Mouse (Mus musculus): ENCODE results near the gene Mmrn2. TPM values are rescaled to one million over a fixed set of nuclear protein-coding genes. Genes with fewer than 3 reads are reported as not detected.

Gene Mmrn2
- 14.8 and 15.6 TPM in 2 replicates for polyA plus RNA-seq (2015; fragmentation: Nextera tagmentation; extraction: Ambion mirVana)

GRCm38 (mm10) chr14:34375415-34375904 lies at the start of gene Mmrn2:
Gene Mmrn2 (plus strand): TSS chr14:34375465.
- Histone ChIP-seq H3K4me1 (replicated peaks; ENCODE audit: control insufficient read depth, insufficient read depth, low read length) (peaks cover 24% of the 10 kb centered on the region), H3K27me3 (ENCODE audit: control insufficient read depth, insufficient read depth, low read depth, low read length) (no peaks in the 10 kb centered on the region), H3K4me2 (ENCODE audit: low read depth, low read length) (peak within 1 kb of the TSS; percentile 49), H3K36me3 (ENCODE audit: control insufficient read depth, insufficient read depth, low read length) (no peaks in the 10 kb centered on the region), H3K9me3 (ENCODE audit: control insufficient read depth, low read length) (no peaks in the 10 kb centered on the region), H3K4me3 (ENCODE audit: low read length) (peak within 1 kb of the TSS; percentile 40), H3K9ac (ENCODE audit: low read length) (peak within 1 kb of the TSS; percentile 50), H3K27ac (ENCODE audit: low read length) (0 out of 2 replicates have a peak within 1 kb of the TSS, but pooled peaks have one; percentile 43)
- 67% methylated on average over 13 of the region's 13 CpGs for WGBS
- ATAC-seq (ENCODE audit: low read depth) = no peak

GRCm38 (mm10) chr14:34326606-34327005 lies 48.7 kb upstream of the Mmrn2 start:
- Histone ChIP-seq H3K36me3 (ENCODE audit: control insufficient read depth, insufficient read depth, low read length) (peaks cover 28% of the 10 kb centered on the region), H3K9me3 (ENCODE audit: control insufficient read depth, low read length) (no peaks in the 10 kb centered on the region), H3K4me3 (ENCODE audit: low read length) (no peak overlapping the region), H3K4me1 (replicated peaks; ENCODE audit: control insufficient read depth, insufficient read depth, low read length) (no peaks in the 10 kb centered on the region), H3K27me3 (ENCODE audit: control insufficient read depth, insufficient read depth, low read depth, low read length) (no peaks in the 10 kb centered on the region), H3K4me2 (ENCODE audit: low read depth, low read length) (no peak overlapping the region), H3K9ac (ENCODE audit: low read length) (no peak overlapping the region), H3K27ac (ENCODE audit: low read length) (no peak overlapping the region)
- no peak for ATAC-seq (ENCODE audit: low read depth)
- WGBS = 82% methylated on average over 3 of the region's 3 CpGs

GRCm38 (mm10) chr14:34327618-34328017 lies 47.6 kb upstream of the Mmrn2 start:
- H3K4me2 ChIP-seq (ENCODE audit: low read depth, low read length) = no peak overlapping the region
- no peak overlapping the region for H3K9ac ChIP-seq (ENCODE audit: low read length)
- WGBS = 80% methylated on average over 1 of the region's 1 CpGs
- no peaks in the 10 kb centered on the region for H3K4me1 ChIP-seq (replicated peaks; ENCODE audit: control insufficient read depth, insufficient read depth, low read length)
- H3K9me3 ChIP-seq (ENCODE audit: control insufficient read depth, low read length) = no peaks in the 10 kb centered on the region
- no peak overlapping the region for H3K4me3 ChIP-seq (ENCODE audit: low read length)
- H3K27ac ChIP-seq (ENCODE audit: low read length) = no peak overlapping the region
- no peaks in the 10 kb centered on the region for H3K27me3 ChIP-seq (ENCODE audit: control insufficient read depth, insufficient read depth, low read depth, low read length)
- no peak for ATAC-seq (ENCODE audit: low read depth)
- H3K36me3 ChIP-seq (ENCODE audit: control insufficient read depth, insufficient read depth, low read length) = peaks cover 28% of the 10 kb centered on the region

GRCm38 (mm10) chr14:34330657-34331158 lies 44.6 kb upstream of the Mmrn2 start:
- no peak overlapping the region for H3K4me3 ChIP-seq (ENCODE audit: low read length)
- H3K9me3 ChIP-seq (ENCODE audit: control insufficient read depth, low read length) = no peaks in the 10 kb centered on the region
- ATAC-seq (ENCODE audit: low read depth) = no peak
- no peak overlapping the region for H3K27ac ChIP-seq (ENCODE audit: low read length)
- WGBS = 84% methylated on average over 9 of the region's 9 CpGs
- no peak overlapping the region for H3K4me2 ChIP-seq (ENCODE audit: low read depth, low read length)
- H3K36me3 ChIP-seq (ENCODE audit: control insufficient read depth, insufficient read depth, low read length) = peaks cover 27% of the 10 kb centered on the region
- no peaks in the 10 kb centered on the region for H3K27me3 ChIP-seq (ENCODE audit: control insufficient read depth, insufficient read depth, low read depth, low read length)
- H3K9ac ChIP-seq (ENCODE audit: low read length) = no peak overlapping the region
- no peaks in the 10 kb centered on the region for H3K4me1 ChIP-seq (replicated peaks; ENCODE audit: control insufficient read depth, insufficient read depth, low read length)

GRCm38 (mm10) chr14:34331886-34332285 lies 43.4 kb upstream of the Mmrn2 start:
- no peak overlapping the region for H3K4me3 ChIP-seq (ENCODE audit: low read length)

GRCm38 (mm10) chr14:34332476-34332875 lies 42.8 kb upstream of the Mmrn2 start:
- Histone ChIP-seq H3K36me3 (ENCODE audit: control insufficient read depth, insufficient read depth, low read length) (peaks cover 39% of the 10 kb centered on the region), H3K9me3 (ENCODE audit: control insufficient read depth, low read length) (no peaks in the 10 kb centered on the region), H3K4me2 (ENCODE audit: low read depth, low read length) (no peak overlapping the region), H3K27ac (ENCODE audit: low read length) (no peak overlapping the region), H3K27me3 (ENCODE audit: control insufficient read depth, insufficient read depth, low read depth, low read length) (no peaks in the 10 kb centered on the region), H3K4me3 (ENCODE audit: low read length) (no peak overlapping the region), H3K4me1 (replicated peaks; ENCODE audit: control insufficient read depth, insufficient read depth, low read length) (no peaks in the 10 kb centered on the region), H3K9ac (ENCODE audit: low read length) (no peak overlapping the region)
- 89% methylated on average over 5 of the region's 5 CpGs for WGBS
- no peak for ATAC-seq (ENCODE audit: low read depth)

More at GRCm38 (mm10) chr14:34331886-34332285, 43.4 kb upstream of the Mmrn2 start:
- H3K4me1 ChIP-seq (replicated peaks; ENCODE audit: control insufficient read depth, insufficient read depth, low read length) = no peaks in the 10 kb centered on the region
- no peaks in the 10 kb centered on the region for H3K27me3 ChIP-seq (ENCODE audit: control insufficient read depth, insufficient read depth, low read depth, low read length)
- no peak for ATAC-seq (ENCODE audit: low read depth)
- no peak overlapping the region for H3K27ac ChIP-seq (ENCODE audit: low read length)
- H3K4me2 ChIP-seq (ENCODE audit: low read depth, low read length) = no peak overlapping the region
- H3K9ac ChIP-seq (ENCODE audit: low read length) = no peak overlapping the region
- H3K9me3 ChIP-seq (ENCODE audit: control insufficient read depth, low read length) = no peaks in the 10 kb centered on the region
- H3K36me3 ChIP-seq (ENCODE audit: control insufficient read depth, insufficient read depth, low read length) = peaks cover 37% of the 10 kb centered on the region
- WGBS = 88% methylated on average over 3 of the region's 3 CpGs

- WGBS = 44% methylated on average over 1 of the region's 1 CpGs
- no peaks in the 10 kb centered on the region for H3K9me3 ChIP-seq (ENCODE audit: control insufficient read depth, low read length)
- no peak overlapping the region for H3K4me2 ChIP-seq (ENCODE audit: low read depth, low read length)
- no peak overlapping the region for H3K27ac ChIP-seq (ENCODE audit: low read length)
- no peak overlapping the region for H3K4me3 ChIP-seq (ENCODE audit: low read length)
- H3K4me1 ChIP-seq (replicated peaks; ENCODE audit: control insufficient read depth, insufficient read depth, low read length) = no peaks in the 10 kb centered on the region
- H3K36me3 ChIP-seq (ENCODE audit: control insufficient read depth, insufficient read depth, low read length) = peaks cover 50% of the 10 kb centered on the region
- ATAC-seq (ENCODE audit: low read depth) = no peak
- H3K9ac ChIP-seq (ENCODE audit: low read length) = no peak overlapping the region
- no peaks in the 10 kb centered on the region for H3K27me3 ChIP-seq (ENCODE audit: control insufficient read depth, insufficient read depth, low read depth, low read length)
Observed at GRCm38 (mm10) chr14:34339446-34339845, 35.8 kb upstream of the Mmrn2 start.

- no peaks in the 10 kb centered on the region for H3K27me3 ChIP-seq (ENCODE audit: control insufficient read depth, insufficient read depth, low read depth, low read length)
- no peak overlapping the region for H3K4me3 ChIP-seq (ENCODE audit: low read length)
- H3K4me2 ChIP-seq (ENCODE audit: low read depth, low read length) = no peak overlapping the region
- H3K27ac ChIP-seq (ENCODE audit: low read length) = no peak overlapping the region
- H3K9ac ChIP-seq (ENCODE audit: low read length) = no peak overlapping the region
- peaks cover 28% of the 10 kb centered on the region for H3K36me3 ChIP-seq (ENCODE audit: control insufficient read depth, insufficient read depth, low read length)
- no peaks in the 10 kb centered on the region for H3K9me3 ChIP-seq (ENCODE audit: control insufficient read depth, low read length)
- 82% methylated on average over 4 of the region's 4 CpGs for WGBS
- H3K4me1 ChIP-seq (replicated peaks; ENCODE audit: control insufficient read depth, insufficient read depth, low read length) = no peaks in the 10 kb centered on the region
- no peak for ATAC-seq (ENCODE audit: low read depth)
Observed at GRCm38 (mm10) chr14:34341993-34342392, 33.3 kb upstream of the Mmrn2 start.

GRCm38 (mm10) chr14:34343078-34343477 lies 32.2 kb upstream of the Mmrn2 start:
- Histone ChIP-seq H3K4me3 (ENCODE audit: low read length) (no peak overlapping the region), H3K9ac (ENCODE audit: low read length) (no peak overlapping the region), H3K27me3 (ENCODE audit: control insufficient read depth, insufficient read depth, low read depth, low read length) (no peaks in the 10 kb centered on the region), H3K9me3 (ENCODE audit: control insufficient read depth, low read length) (no peaks in the 10 kb centered on the region), H3K36me3 (ENCODE audit: control insufficient read depth, insufficient read depth, low read length) (peaks cover 21% of the 10 kb centered on the region), H3K4me2 (ENCODE audit: low read depth, low read length) (no peak overlapping the region), H3K27ac (ENCODE audit: low read length) (no peak overlapping the region), H3K4me1 (replicated peaks; ENCODE audit: control insufficient read depth, insufficient read depth, low read length) (no peaks in the 10 kb centered on the region)
- WGBS = 85% methylated on average over 4 of the region's 4 CpGs
- no peak for ATAC-seq (ENCODE audit: low read depth)

Measured in lung, embryonic 16.5 days (tissue).